Mouse (Mus musculus): Measurements from ENCODE around the gene Ago3. TPM values are rescaled to one million over a fixed set of nuclear protein-coding genes. Genes with fewer than 3 reads are reported as not detected.

Gene Ago3
- 10 to 100 TPM; 17.2 to 17.7 TPM for polyA plus RNA-seq (2017; shearing (Covaris generic))

- ATAC-seq, result peak; percentile 86
Measured at GRCm38 (mm10) chr4:126429347-126430079, at the start of gene Ago3. TSS of gene Ago3 (minus strand) at chr4:126429556.

GRCm38 (mm10) chr4:126473031-126473430 lies 43.7 kb upstream of the Ago3 start:
- no peak for ATAC-seq

- no peak for ATAC-seq
Measured at GRCm38 (mm10) chr4:126469334-126469733, 40.0 kb upstream of the Ago3 start.

- ATAC-seq, result no peak
Measured at GRCm38 (mm10) chr4:126468925-126469324, 39.6 kb upstream of the Ago3 start.

- ATAC-seq, result peak; percentile 95
Measured at GRCm38 (mm10) chr4:126468285-126468901, 39.0 kb upstream of the Ago3 start, which contains the start of gene Ago1. TSS of gene Ago1 (minus strand) at chr4:126468583.

- peak; percentile 42 for ATAC-seq
Measured at GRCm38 (mm10) chr4:126467721-126468284, 38.4 kb upstream of the Ago3 start.

- no peak for ATAC-seq
Measured at GRCm38 (mm10) chr4:126466251-126466750, 36.9 kb upstream of the Ago3 start.

- ATAC-seq, result no peak
Measured at GRCm38 (mm10) chr4:126465843-126466242, 36.5 kb upstream of the Ago3 start.

GRCm38 (mm10) chr4:126464892-126465235 lies 35.5 kb upstream of the Ago3 start:
- no peak for ATAC-seq

GRCm38 (mm10) chr4:126464189-126464891 lies 35.0 kb upstream of the Ago3 start:
- ATAC-seq, result no peak

- no peak for ATAC-seq
Measured at GRCm38 (mm10) chr4:126455441-126455840, 26.1 kb upstream of the Ago3 start.

GRCm38 (mm10) chr4:126454547-126455254 lies 25.3 kb upstream of the Ago3 start:
- ATAC-seq, result no peak

- no peak for ATAC-seq
Measured at GRCm38 (mm10) chr4:126450268-126450667, 20.9 kb upstream of the Ago3 start.

- no peak for ATAC-seq
Measured at GRCm38 (mm10) chr4:126447126-126447525, 17.8 kb upstream of the Ago3 start.

GRCm38 (mm10) chr4:126444528-126444927 lies 15.2 kb upstream of the Ago3 start:
- ATAC-seq, result no peak

- ATAC-seq, result no peak
Measured at GRCm38 (mm10) chr4:126438261-126438660, 8.9 kb upstream of the Ago3 start.

- no peak for ATAC-seq
Measured at GRCm38 (mm10) chr4:126436268-126436667, 6.9 kb upstream of the Ago3 start.

GRCm38 (mm10) chr4:126434094-126434493 lies 4.7 kb upstream of the Ago3 start:
- no peak for ATAC-seq

GRCm38 (mm10) chr4:126433175-126433574 lies 3.8 kb upstream of the Ago3 start:
- no peak for ATAC-seq

GRCm38 (mm10) chr4:126431746-126432145 lies 2.4 kb upstream of the Ago3 start:
- no peak for ATAC-seq

GRCm38 (mm10) chr4:126428682-126429346 lies 542 bp downstream of the Ago3 start:
- ATAC-seq, result no peak

- no peak for ATAC-seq
Measured at GRCm38 (mm10) chr4:126423866-126424265, 5.5 kb downstream of the Ago3 start.

All from CD4-positive, CD25-positive, alpha-beta regulatory T cell, adult 4 months (primary cell).